Mouse (Mus musculus) limb, embryonic 11.5 days (tissue): Measurements from ENCODE around the gene Mocs2. TPM values are rescaled to one million over a fixed set of nuclear protein-coding genes. Genes with fewer than 3 reads are reported as not detected.

Experiments
- ATAC-seq: fragments of 200-750 bp; cut with Nextera tagmentation; 2 replicates; pipeline ENCODE4 v1.8.0; 2017; ENCODE audit warnings: low read depth; ENCODE audit not compliant: insufficient number of reproducible peaks, low FRiP score, low TSS enrichment
- DNase-seq: peaks from one replicate; pipeline ENCODE4 v3.0.0-alpha.2; 2015; ENCODE audit warnings: low spot score
- H3K27ac ChIP-seq: fragments of 300-500 bp; sonication (generic); replicated peaks from 2 replicates; pipeline ENCODE4 v1.5.1; 2014; ENCODE audit warnings: low read depth, mild to moderate bottlenecking, low read length
- H3K27me3 ChIP-seq: fragments of 300-500 bp; sonication (generic); 2 replicates; pipeline ENCODE4 v1.6.1; 2014; ENCODE audit warnings: mild to moderate bottlenecking, low read length, mixed read lengths; ENCODE audit not compliant: control insufficient read depth, insufficient read depth
- H3K36me3 ChIP-seq: fragments of 300-500 bp; sonication (generic); 2 replicates; pipeline ENCODE4 v1.6.1; 2014; ENCODE audit warnings: mild to moderate bottlenecking, low read length, moderate library complexity, mixed read lengths; ENCODE audit not compliant: control insufficient read depth, insufficient read depth
- H3K4me1 ChIP-seq: fragments of 300-500 bp; sonication (generic); 2 replicates; pipeline ENCODE4 v1.6.1; 2014; ENCODE audit warnings: low read length, mixed read lengths; ENCODE audit not compliant: control insufficient read depth, insufficient read depth
- H3K4me2 ChIP-seq: fragments of 300-500 bp; sonication (generic); 2 replicates; pipeline ENCODE4 v1.6.1; 2014; ENCODE audit warnings: low read depth, mild to moderate bottlenecking, moderate library complexity; ENCODE audit not compliant: severe bottlenecking
- H3K4me3 ChIP-seq: fragments of 300-500 bp; sonication (generic); 2 replicates; pipeline ENCODE4 v1.5.1; 2014; ENCODE audit warnings: low read depth, low read length
- H3K9ac ChIP-seq: fragments of 300-500 bp; sonication (generic); 2 replicates; pipeline ENCODE4 v1.6.1; 2014; ENCODE audit warnings: mild to moderate bottlenecking, low read length
- H3K9me3 ChIP-seq: fragments of 300-500 bp; sonication (generic); 2 replicates; pipeline ENCODE4 v1.6.1; 2016; ENCODE audit warnings: low read length; ENCODE audit not compliant: control insufficient read depth
- WGBS: fragments of 180-500 bp; shearing (Covaris S2); extraction: QIAGEN DNeasy Blood & Tissue Kit; methylation state at CpG from one replicate; pipeline ENCODE4 v1.1.7; 2014; 5-methylcytosine and 5-hydroxymethylcytosine counted together
- polyA plus RNA-seq: library from polyadenylated mRNA; unstranded; fragments of >200 nt; fragmentation: Nextera tagmentation; extraction: Ambion mirVana; gene quantifications from 2 replicates; pipeline ENCODE4 v1.2.1, GENCODE M21; 2014

The Mocs2 gene
- polyA plus RNA-seq, 1 experiment from 2014 or later = 84.3 TPM

GRCm38 (mm10) chr13:114825377-114825855 lies 7.4 kb downstream of the Mocs2 start:
- DNase-seq = no peak
- Histone ChIP-seq H3K4me3 (no peak overlapping the region), H3K27ac (no peak overlapping the region), H3K4me2 (no peak overlapping the region), H3K27me3 (no peaks in the 10 kb centered on the region), H3K36me3 (no peaks in the 10 kb centered on the region; the same call in 1 of the 2 replicates), H3K9me3 (no peaks in the 10 kb centered on the region), H3K9ac (no peak overlapping the region), H3K4me1 (no peaks in the 10 kb centered on the region)
- no peak for ATAC-seq
- 95% methylated on average over 6 of the region's 6 CpGs for WGBS

- no peaks in the 10 kb centered on the region for H3K36me3 ChIP-seq
- no peaks in the 10 kb centered on the region for H3K27me3 ChIP-seq
- no peak overlapping the region for H3K9ac ChIP-seq
- no peaks in the 10 kb centered on the region for H3K4me1 ChIP-seq
- H3K4me2 ChIP-seq = no peak overlapping the region
- WGBS = 82% methylated on average over 4 of the region's 4 CpGs
- H3K9me3 ChIP-seq = no peaks in the 10 kb centered on the region
- DNase-seq (no peak), ATAC-seq (peak; percentile 56)
- no peak overlapping the region for H3K4me3 ChIP-seq
- H3K27ac ChIP-seq = no peak overlapping the region
Observed at GRCm38 (mm10) chr13:114831367-114831833, 13.4 kb downstream of the Mocs2 start.

- no peak for ATAC-seq
- no peak overlapping the region for H3K9ac ChIP-seq
Observed at GRCm38 (mm10) chr13:114832761-114833160, 14.7 kb downstream of the Mocs2 start.

GRCm38 (mm10) chr13:114833351-114833750 lies 15.3 kb downstream of the Mocs2 start:
- Histone ChIP-seq H3K27me3 (no peaks in the 10 kb centered on the region), H3K4me1 (no peaks in the 10 kb centered on the region), H3K9ac (no peak overlapping the region), H3K4me3 (no peak overlapping the region), H3K9me3 (no peaks in the 10 kb centered on the region), H3K36me3 (no peaks in the 10 kb centered on the region), H3K27ac (no peak overlapping the region), H3K4me2 (no peak overlapping the region)
- DNase-seq = no peak
- no peak for ATAC-seq
- 89% methylated on average over 4 of the region's 4 CpGs for WGBS

More at GRCm38 (mm10) chr13:114832761-114833160, 14.7 kb downstream of the Mocs2 start:
- 73% methylated on average over 5 of the region's 5 CpGs for WGBS
- Histone ChIP-seq H3K4me3 (no peak overlapping the region), H3K27ac (no peak overlapping the region), H3K27me3 (no peaks in the 10 kb centered on the region), H3K4me1 (no peaks in the 10 kb centered on the region), H3K9me3 (no peaks in the 10 kb centered on the region), H3K36me3 (no peaks in the 10 kb centered on the region), H3K4me2 (no peak overlapping the region)
- DNase-seq = no peak

- Histone ChIP-seq H3K4me1 (no peaks in the 10 kb centered on the region), H3K27ac (no peak overlapping the region), H3K4me3 (no peak overlapping the region), H3K36me3 (no peaks in the 10 kb centered on the region), H3K27me3 (no peaks in the 10 kb centered on the region), H3K9me3 (no peaks in the 10 kb centered on the region), H3K9ac (no peak overlapping the region), H3K4me2 (no peak overlapping the region)
- DNase-seq (no peak), ATAC-seq (no peak)
- WGBS = 78% methylated on average over 2 of the region's 2 CpGs
Observed at GRCm38 (mm10) chr13:114834580-114834979, 16.5 kb downstream of the Mocs2 start.

- H3K9me3 ChIP-seq = no peaks in the 10 kb centered on the region
- no peak for DNase-seq
- H3K4me2 ChIP-seq = no peak overlapping the region
- H3K36me3 ChIP-seq = no peaks in the 10 kb centered on the region
- WGBS = 92% methylated on average over 7 of the region's 7 CpGs
- H3K27me3 ChIP-seq = no peaks in the 10 kb centered on the region
- ATAC-seq = no peak
- no peak overlapping the region for H3K27ac ChIP-seq
- no peak overlapping the region for H3K9ac ChIP-seq
- 0 out of 2 replicates have a peak, but pooled peaks cover 3% of the 10 kb centered on the region for H3K4me1 ChIP-seq
- no peak overlapping the region for H3K4me3 ChIP-seq
Observed at GRCm38 (mm10) chr13:114837061-114837460, 19.0 kb downstream of the Mocs2 start.

GRCm38 (mm10) chr13:114838535-114838990 lies 20.5 kb downstream of the Mocs2 start:
- no peak overlapping the region for H3K4me3 ChIP-seq
- 83% methylated on average over 5 of the region's 5 CpGs for WGBS

GRCm38 (mm10) chr13:114839098-114839497 lies 21.1 kb downstream of the Mocs2 start:
- DNase-seq (no peak), ATAC-seq (no peak)
- Histone ChIP-seq H3K4me1 (0 out of 2 replicates have a peak, but pooled peaks cover 3% of the 10 kb centered on the region), H3K9ac (no peak overlapping the region), H3K4me3 (no peak overlapping the region), H3K27ac (no peak overlapping the region), H3K27me3 (no peaks in the 10 kb centered on the region), H3K36me3 (no peaks in the 10 kb centered on the region), H3K9me3 (no peaks in the 10 kb centered on the region), H3K4me2 (no peak overlapping the region)
- WGBS = 84% methylated on average over 9 of the region's 9 CpGs

More at GRCm38 (mm10) chr13:114838535-114838990, 20.5 kb downstream of the Mocs2 start:
- Histone ChIP-seq H3K4me2 (no peak overlapping the region), H3K9me3 (no peaks in the 10 kb centered on the region), H3K4me1 (0 out of 2 replicates have a peak, but pooled peaks cover 3% of the 10 kb centered on the region), H3K9ac (no peak overlapping the region), H3K36me3 (no peaks in the 10 kb centered on the region), H3K27me3 (no peaks in the 10 kb centered on the region), H3K27ac (no peak overlapping the region)
- ATAC-seq (no peak), DNase-seq (no peak)

GRCm38 (mm10) chr13:114840545-114840944 lies 22.5 kb downstream of the Mocs2 start:
- Histone ChIP-seq H3K27me3 (no peaks in the 10 kb centered on the region), H3K4me1 (0 out of 2 replicates have a peak, but pooled peaks cover 3% of the 10 kb centered on the region), H3K4me2 (no peak overlapping the region), H3K9me3 (no peaks in the 10 kb centered on the region), H3K9ac (no peak overlapping the region), H3K27ac (no peak overlapping the region), H3K36me3 (no peaks in the 10 kb centered on the region), H3K4me3 (no peak overlapping the region)
- ATAC-seq (no peak), DNase-seq (no peak)
- 92% methylated on average over 4 of the region's 4 CpGs for WGBS
